Mouse (Mus musculus): Measurements from ENCODE around the gene Rsrp1. TPM values are rescaled to one million over a fixed set of nuclear protein-coding genes. Genes with fewer than 3 reads are reported as not detected.

The Rsrp1 gene
- polyA plus RNA-seq, 1 experiment = 975 TPM

DNA sequence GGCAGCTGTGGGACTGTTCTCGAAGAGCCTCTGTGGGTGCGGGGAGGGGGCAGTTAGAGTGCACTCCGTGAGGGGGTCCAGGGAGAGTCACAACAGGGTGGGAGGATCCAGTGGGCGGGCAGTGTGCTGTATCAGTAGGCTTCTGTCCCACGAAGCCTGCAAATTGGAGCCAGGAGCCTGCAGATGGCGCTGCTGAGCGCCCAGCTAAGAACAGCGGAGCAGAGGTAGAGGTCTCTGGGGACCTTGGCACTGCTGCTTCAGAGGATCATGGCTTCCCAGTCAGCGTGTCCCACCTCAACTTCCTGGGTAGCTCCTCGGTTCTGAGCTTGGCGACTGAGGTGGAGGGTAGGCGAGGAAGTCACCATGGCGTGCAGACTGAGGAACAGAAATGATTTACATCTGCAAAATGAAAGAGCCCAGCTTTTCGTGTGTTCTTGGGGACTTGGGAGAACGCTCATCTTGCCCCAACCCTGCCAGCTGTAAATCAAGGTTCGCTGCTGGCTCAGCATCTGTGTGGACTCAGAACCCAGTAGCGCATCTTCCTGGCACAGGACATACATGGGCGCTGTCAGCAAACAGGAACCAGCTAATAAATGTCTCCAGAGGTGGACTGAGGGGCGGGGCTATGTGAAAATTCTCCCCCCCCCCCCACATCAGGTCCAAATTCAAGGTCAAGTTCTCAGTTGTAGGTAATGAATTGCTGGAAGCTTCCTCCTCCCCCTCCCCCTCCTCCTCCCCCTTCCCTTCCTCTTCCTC, 39.8 kb downstream of the Rsrp1 start:
- peaks cover 5% of the 10 kb centered on the region; the same call in 1 of the 2 replicates for H3K4me1 ChIP-seq (ENCODE audit: control insufficient read depth, insufficient read depth, low read length)
- H3K4me3 ChIP-seq (replicated peaks; ENCODE audit: control insufficient read depth, low read depth, low read length) = peak overlapping the region; percentile 78
- peak overlapping the region; percentile 45 for H3K27ac ChIP-seq (ENCODE audit: control insufficient read depth, insufficient read depth, low read depth, low read length, poor library complexity)
- 7% methylated on average over 19 of the region's 19 CpGs for WGBS
- TF ChIP-seq POLR2A (IDR thresholded peaks at IDR 0.05; ENCODE audit: borderline replicate concordance, control insufficient read depth, low read depth, low read length) (no peak), CTCF (IDR thresholded peaks at IDR 0.05; ENCODE audit: control insufficient read depth, insufficient read depth, low read length) (peak; percentile 78)

DNA sequence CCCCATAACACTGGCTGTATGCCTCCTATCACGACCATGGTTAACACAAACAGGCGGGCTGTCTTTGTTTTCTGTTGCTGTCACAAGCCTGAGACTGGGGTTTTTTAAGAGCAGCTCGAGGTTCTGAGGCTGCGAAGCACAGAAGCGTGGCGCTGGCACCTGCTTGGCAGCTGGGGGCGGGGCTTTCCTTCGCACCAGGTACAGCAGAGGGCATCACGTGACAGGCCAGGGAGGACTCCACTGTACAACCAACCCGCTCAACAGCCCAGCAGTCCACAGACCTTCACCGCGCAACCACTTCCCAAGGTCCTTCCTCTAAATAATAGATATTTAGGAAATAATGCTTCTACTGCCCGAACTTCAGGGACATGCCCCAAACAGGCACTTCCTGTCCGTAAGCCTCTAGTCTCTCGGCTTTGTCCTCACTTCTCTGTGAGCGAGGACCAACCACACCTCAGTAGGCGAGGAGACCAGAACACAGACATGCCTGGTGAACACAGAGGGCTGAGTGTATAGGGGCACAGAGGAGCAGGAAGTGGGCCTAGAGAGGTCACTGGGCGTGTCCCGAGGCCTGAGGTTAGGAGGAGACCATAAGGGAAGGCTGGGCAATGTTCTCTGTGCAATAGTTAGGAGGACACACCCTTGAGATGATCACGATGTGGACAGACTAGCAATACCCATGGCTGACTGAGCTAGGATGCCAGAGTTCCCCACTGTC, 44.7 kb downstream of the Rsrp1 start:
- WGBS = 54% methylated on average over 20 of the region's 20 CpGs
- H3K4me3 ChIP-seq (replicated peaks; ENCODE audit: control insufficient read depth, low read depth, low read length) = no peak overlapping the region
- no peak overlapping the region for H3K27ac ChIP-seq (ENCODE audit: control insufficient read depth, insufficient read depth, low read depth, low read length, poor library complexity)
- H3K4me1 ChIP-seq (ENCODE audit: control insufficient read depth, insufficient read depth, low read length) = peaks cover 5% of the 10 kb centered on the region; the same call in 1 of the 2 replicates
- TF ChIP-seq POLR2A (IDR thresholded peaks at IDR 0.05; ENCODE audit: borderline replicate concordance, control insufficient read depth, low read depth, low read length) (no peak), CTCF (IDR thresholded peaks at IDR 0.05; ENCODE audit: control insufficient read depth, insufficient read depth, low read length) (no peak)

DNA sequence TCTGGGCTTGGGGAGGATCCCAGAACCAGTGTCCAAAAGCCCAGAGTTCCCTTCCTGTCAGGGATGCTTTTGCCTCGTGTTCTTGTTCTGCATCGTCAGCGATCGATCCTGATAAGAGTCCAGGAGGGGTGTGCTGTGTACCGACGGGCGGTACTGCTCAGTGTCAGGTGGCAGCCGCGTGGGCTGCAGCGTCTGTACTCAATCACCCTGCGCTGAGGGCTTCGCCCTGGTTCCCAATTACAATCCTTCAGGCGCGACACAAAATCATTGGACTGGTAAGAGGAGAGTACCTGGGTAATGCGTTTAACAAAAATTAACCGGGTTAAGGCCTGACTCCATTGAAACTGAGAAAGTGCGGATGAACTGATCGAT, 45.2 kb downstream of the Rsrp1 start:
- H3K4me1 ChIP-seq (ENCODE audit: control insufficient read depth, insufficient read depth, low read length) = peaks cover 2% of the 10 kb centered on the region; the same call in 1 of the 2 replicates
- WGBS = 89% methylated on average over 18 of the region's 18 CpGs

DNA sequence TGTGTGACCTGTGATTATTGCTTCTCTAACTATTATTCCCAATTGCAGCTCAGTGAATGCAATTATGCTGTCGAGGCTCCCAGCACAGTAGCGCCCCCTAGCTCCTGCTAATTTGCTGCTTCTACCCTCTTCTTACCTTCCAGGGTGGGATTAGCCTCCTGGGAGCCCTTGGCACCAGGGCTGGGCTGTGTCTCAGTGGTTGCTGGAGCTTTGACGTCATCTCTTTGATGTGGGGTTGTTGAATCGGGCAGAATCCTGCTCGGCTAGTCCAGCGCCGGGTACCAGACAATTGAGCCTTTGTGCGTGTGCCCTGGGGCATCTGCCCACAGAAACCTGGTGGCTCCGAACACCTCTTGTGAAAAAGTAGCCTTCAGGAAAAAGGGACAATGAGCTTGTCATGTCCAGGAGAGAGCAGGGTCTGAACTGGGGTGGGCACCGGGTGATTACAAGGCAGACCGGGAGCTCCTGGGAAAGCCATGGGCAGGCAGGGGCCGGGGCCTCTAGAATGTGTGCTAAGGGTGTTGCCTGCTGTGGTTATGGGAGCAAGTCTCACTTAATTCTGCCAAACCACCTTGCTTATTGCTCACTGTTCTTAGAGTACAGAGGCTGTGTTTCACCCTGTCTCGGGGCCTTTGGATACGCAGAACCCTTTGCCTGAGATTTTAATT, 52.0 kb downstream of the Rsrp1 start:
- WGBS = 81% methylated on average over 14 of the region's 14 CpGs

More for the DNA sequence above, 45.2 kb downstream of the Rsrp1 start:
- H3K27ac ChIP-seq (ENCODE audit: control insufficient read depth, insufficient read depth, low read depth, low read length, poor library complexity) = no peak overlapping the region
- no peak overlapping the region for H3K4me3 ChIP-seq (replicated peaks; ENCODE audit: control insufficient read depth, low read depth, low read length)
- no peak for TF ChIP-seq CTCF (IDR thresholded peaks at IDR 0.05; ENCODE audit: control insufficient read depth, insufficient read depth, low read length)

DNA sequence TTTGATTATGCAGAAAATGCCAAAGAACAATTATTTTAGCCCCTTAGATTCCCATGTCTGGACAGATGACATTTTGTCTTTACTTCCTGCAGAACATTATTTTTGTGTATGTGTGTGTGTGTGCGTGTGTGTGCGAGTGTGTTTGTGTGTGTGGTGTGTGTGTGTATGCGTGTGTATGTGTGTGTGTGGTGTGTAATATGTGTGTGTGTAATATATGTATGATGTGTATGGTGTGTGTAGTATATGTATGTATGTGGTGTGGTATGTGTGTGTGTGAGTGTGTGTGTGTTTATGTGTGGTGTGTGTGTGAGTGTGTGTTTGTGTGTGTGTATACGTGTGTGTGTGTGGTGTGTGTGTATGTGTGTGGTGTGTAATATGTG, 52.5 kb downstream of the Rsrp1 start:
- H3K27ac ChIP-seq (ENCODE audit: control insufficient read depth, insufficient read depth, low read depth, low read length, poor library complexity) = no peak overlapping the region
- 89% methylated on average over 4 of the region's 4 CpGs for WGBS
- 0 out of 2 replicates have a peak, but pooled peaks cover 2% of the 10 kb centered on the region for H3K4me1 ChIP-seq (ENCODE audit: control insufficient read depth, insufficient read depth, low read length)
- TF ChIP-seq POLR2A (IDR thresholded peaks at IDR 0.05; ENCODE audit: borderline replicate concordance, control insufficient read depth, low read depth, low read length) (no peak), CTCF (IDR thresholded peaks at IDR 0.05; ENCODE audit: control insufficient read depth, insufficient read depth, low read length) (no peak)
- no peak overlapping the region for H3K4me3 ChIP-seq (replicated peaks; ENCODE audit: control insufficient read depth, low read depth, low read length)

More for the DNA sequence above, 52.0 kb downstream of the Rsrp1 start:
- no peak overlapping the region for H3K27ac ChIP-seq (ENCODE audit: control insufficient read depth, insufficient read depth, low read depth, low read length, poor library complexity)
- no peak overlapping the region for H3K4me3 ChIP-seq (replicated peaks; ENCODE audit: control insufficient read depth, low read depth, low read length)
- H3K4me1 ChIP-seq (ENCODE audit: control insufficient read depth, insufficient read depth, low read length) = no peaks in the 10 kb centered on the region
- no peak for TF ChIP-seq POLR2A (IDR thresholded peaks at IDR 0.05; ENCODE audit: borderline replicate concordance, control insufficient read depth, low read depth, low read length)
- peak; percentile 40; the same call in 1 of the 2 replicates for TF ChIP-seq CTCF (IDR thresholded peaks at IDR 0.05; ENCODE audit: control insufficient read depth, insufficient read depth, low read length)

Other genes starting within 250 kb of the Rsrp1 start
- 2.7 and 7.3 TPM in 2 replicates for gene Man1c1, start 219.3 kb upstream of the Rsrp1 start, polyA plus RNA-seq (2011; ENCODE audit: insufficient read depth, insufficient read length, low replicate concordance, missing spikeins)
- 23.1 and 45.9 TPM in 2 replicates for gene Ldlrap1, start 155.6 kb upstream of the Rsrp1 start, polyA plus RNA-seq (2011; ENCODE audit: insufficient read depth, insufficient read length, low replicate concordance, missing spikeins)
- gene Maco1, start 70.2 kb upstream of the Rsrp1 start, polyA plus RNA-seq (2011; ENCODE audit: insufficient read depth, insufficient read length, low replicate concordance, missing spikeins) = 17.6 and 24.3 TPM in 2 replicates
- gene Rhd, start 59.1 kb upstream of the Rsrp1 start, polyA plus RNA-seq (2011; ENCODE audit: insufficient read depth, insufficient read length, low replicate concordance, missing spikeins) = 147 and 211 TPM in 2 replicates
- gene Tmem50a, start 8.6 kb upstream of the Rsrp1 start, polyA plus RNA-seq (2011; ENCODE audit: insufficient read depth, insufficient read length, low replicate concordance, missing spikeins) = 103 and 127 TPM in 2 replicates
- gene Syf2, start 7.3 kb downstream of the Rsrp1 start, polyA plus RNA-seq (2011; ENCODE audit: insufficient read depth, insufficient read length, low replicate concordance, missing spikeins) = 113 and 165 TPM in 2 replicates
- gene Runx3, start 197.1 kb downstream of the Rsrp1 start, polyA plus RNA-seq (2011; ENCODE audit: insufficient read depth, insufficient read length, low replicate concordance, missing spikeins) = 7.0 and 20.8 TPM in 2 replicates